Mouse (Mus musculus) heart, adult 2 months (tissue): Measurements from ENCODE around the gene Kdm1b.

ENCODE experiments used
- CTCF ChIP-seq: fragments of 200-600 bp; IDR thresholded peaks from 2 replicates; pipeline ENCODE4 v1.8.1; 2022; ENCODE audit warnings: antibody characterized with exemption, mild to moderate bottlenecking, moderate library complexity
- EP300 ChIP-seq: fragments of 200-500 bp; IDR thresholded peaks from 2 replicates; pipeline ENCODE4 v1.6.1; 2011; ENCODE audit warnings: low read depth, low read length, control low read depth; ENCODE audit not compliant: insufficient read depth
- POLR2A ChIP-seq: fragments of 200-500 bp; IDR thresholded peaks from 2 replicates; pipeline ENCODE4 v1.6.1; 2011; ENCODE audit warnings: mild to moderate bottlenecking, low read depth, low read length, control low read depth; ENCODE audit not compliant: insufficient read depth

GRCm38 (mm10) chr13:47042024-47042633 lies 1.2 kb upstream of the Kdm1b start:
- no peak for TF ChIP-seq EP300
- TF ChIP-seq CTCF = peak; percentile 16; the same call in 1 of the 2 replicates
- no peak for TF ChIP-seq POLR2A
